Mouse (Mus musculus) kidney, adult 2 months (tissue): ENCODE data around the gene Ints11.

Experiments
- CTCF ChIP-seq: fragments of 200-500 bp; conservative IDR thresholded peaks from 2 replicates; pipeline ENCODE4 v1.5.1; 2011; ENCODE audit warnings: low read depth, mild to moderate bottlenecking, control low read depth, low read length, moderate library complexity, mixed read lengths; ENCODE audit not compliant: insufficient read depth, insufficient read length
- POLR2A ChIP-seq: fragments of 200-500 bp; IDR thresholded peaks from one replicate; pipeline ENCODE4 v1.6.1; 2011; ENCODE audit warnings: low read depth, low read length, control low read depth

GRCm38 (mm10) chr4:155901205-155901604 is 31.9 kb downstream of the Ints11 start:
- TF ChIP-seq POLR2A (no peak), CTCF (no peak)
